Mouse (Mus musculus) lung, embryonic 16.5 days (tissue): ENCODE data around the gene Ift140. TPM values are rescaled to one million over a fixed set of nuclear protein-coding genes. Genes with fewer than 3 reads are reported as not detected.

ENCODE experiments used
- ATAC-seq: fragments of 200-750 bp; cut with Nextera tagmentation; 2 replicates; pipeline ENCODE4 v1.8.0; 2017; ENCODE audit warnings: low read depth, mild to moderate bottlenecking, moderate library complexity
- H3K27ac ChIP-seq: fragments of 300-500 bp; sonication (generic); 2 replicates; pipeline ENCODE4 v1.5.1; 2014; ENCODE audit warnings: mild to moderate bottlenecking, control low read depth, low read length
- H3K27me3 ChIP-seq: fragments of 300-500 bp; sonication (generic); 2 replicates; pipeline ENCODE4 v1.6.1; 2014; ENCODE audit warnings: low read depth, low read length, mixed read lengths; ENCODE audit not compliant: control insufficient read depth, insufficient read depth
- H3K36me3 ChIP-seq: fragments of 300-500 bp; sonication (generic); 2 replicates; pipeline ENCODE4 v1.6.1; 2014; ENCODE audit warnings: low read length; ENCODE audit not compliant: control insufficient read depth, insufficient read depth
- H3K4me1 ChIP-seq: fragments of 300-500 bp; sonication (generic); replicated peaks from 2 replicates; pipeline ENCODE4 v1.6.1; 2014; ENCODE audit warnings: low read length, mixed read lengths; ENCODE audit not compliant: control insufficient read depth, insufficient read depth
- H3K4me2 ChIP-seq: fragments of 300-500 bp; sonication (generic); 2 replicates; pipeline ENCODE4 v1.6.1; 2014; ENCODE audit warnings: low read depth, low read length, control low read depth
- H3K4me3 ChIP-seq: fragments of 300-500 bp; sonication (generic); 2 replicates; pipeline ENCODE4 v1.5.1; 2014; ENCODE audit warnings: mild to moderate bottlenecking, low read length, control low read depth
- H3K9ac ChIP-seq: fragments of 300-500 bp; sonication (generic); 2 replicates; pipeline ENCODE4 v1.6.1; 2014; ENCODE audit warnings: low read length, control low read depth
- H3K9me3 ChIP-seq: fragments of 300-500 bp; sonication (generic); 2 replicates; pipeline ENCODE4 v1.6.1; 2016; ENCODE audit warnings: low read length; ENCODE audit not compliant: control insufficient read depth
- WGBS: fragments of 180-500 bp; shearing (Covaris S2); extraction: QIAGEN DNeasy Blood & Tissue Kit; methylation state at CpG from one replicate; pipeline ENCODE4 v1.1.7; 2014; 5-methylcytosine and 5-hydroxymethylcytosine counted together
- polyA plus RNA-seq: library from polyadenylated mRNA; unstranded; fragments of >200 nt; fragmentation: Nextera tagmentation; extraction: Ambion mirVana; gene quantifications from 2 replicates; pipeline ENCODE4 v1.2.1, GENCODE M21; 2015

The Ift140 gene
- 16.8 and 17.1 TPM in 2 replicates for polyA plus RNA-seq

GRCm38 (mm10) chr17:25015655-25016291 is at the start of gene Ift140, which contains the start of gene Cramp1l:
Gene Ift140 (plus strand): TSS chr17:25016085.
Gene Cramp1l (minus strand): TSS chr17:25015788.
- H3K36me3 ChIP-seq = peaks cover 12% of the 10 kb centered on the region
- no peaks in the 10 kb centered on the region for H3K27me3 ChIP-seq
- peak within 1 kb of the TSS; percentile 95 for H3K9ac ChIP-seq
- ATAC-seq = peak; percentile 98
- H3K4me3 ChIP-seq = peak within 1 kb of the TSS; percentile 99
- H3K27ac ChIP-seq = peak within 1 kb of the TSS; percentile 88
- WGBS = under 1% methylated on average over 51 of the region's 62 CpGs
- peaks cover 16% of the 10 kb centered on the region for H3K4me1 ChIP-seq
- H3K4me2 ChIP-seq = peak within 1 kb of the TSS; percentile 90
- H3K9me3 ChIP-seq = no peaks in the 10 kb centered on the region

- no peak for ATAC-seq
- Histone ChIP-seq H3K36me3 (peaks cover 60% of the 10 kb centered on the region), H3K9ac (no peak overlapping the region), H3K27ac (no peak overlapping the region), H3K4me3 (no peak overlapping the region), H3K27me3 (no peaks in the 10 kb centered on the region), H3K4me2 (no peak overlapping the region), H3K9me3 (no peaks in the 10 kb centered on the region), H3K4me1 (no peaks in the 10 kb centered on the region)
- WGBS = 95% methylated on average over 6 of the region's 6 CpGs
Observed at GRCm38 (mm10) chr17:24987221-24987620, 28.7 kb upstream of the Ift140 start.

GRCm38 (mm10) chr17:24994721-24995120 is 21.2 kb upstream of the Ift140 start:
- Histone ChIP-seq H3K9ac (no peak overlapping the region), H3K27me3 (no peaks in the 10 kb centered on the region), H3K36me3 (peaks cover 50% of the 10 kb centered on the region), H3K4me1 (no peaks in the 10 kb centered on the region), H3K4me3 (no peak overlapping the region), H3K27ac (no peak overlapping the region), H3K4me2 (no peak overlapping the region), H3K9me3 (no peaks in the 10 kb centered on the region)
- no peak for ATAC-seq
- 88% methylated on average over 6 of the region's 6 CpGs for WGBS

GRCm38 (mm10) chr17:25005102-25005501 is 10.8 kb upstream of the Ift140 start:
- H3K4me2 ChIP-seq = no peak overlapping the region
- WGBS = 93% methylated on average over 3 of the region's 3 CpGs

GRCm38 (mm10) chr17:25007480-25007879 is 8.4 kb upstream of the Ift140 start:
- Histone ChIP-seq H3K4me2 (no peak overlapping the region), H3K9ac (no peak overlapping the region), H3K36me3 (peaks cover 37% of the 10 kb centered on the region), H3K27me3 (no peaks in the 10 kb centered on the region), H3K9me3 (no peaks in the 10 kb centered on the region), H3K4me3 (no peak overlapping the region), H3K27ac (no peak overlapping the region), H3K4me1 (no peaks in the 10 kb centered on the region; the same call in 1 of the 2 replicates)
- no peak for ATAC-seq

More at GRCm38 (mm10) chr17:25005102-25005501, 10.8 kb upstream of the Ift140 start:
- Histone ChIP-seq H3K4me3 (no peak overlapping the region), H3K9ac (no peak overlapping the region), H3K9me3 (no peaks in the 10 kb centered on the region), H3K27me3 (no peaks in the 10 kb centered on the region), H3K27ac (no peak overlapping the region), H3K4me1 (no peaks in the 10 kb centered on the region), H3K36me3 (peaks cover 24% of the 10 kb centered on the region)
- no peak for ATAC-seq

GRCm38 (mm10) chr17:25013606-25014501 is 2.0 kb upstream of the Ift140 start:
- Histone ChIP-seq H3K27ac (peak overlapping the region; percentile 86), H3K9me3 (no peaks in the 10 kb centered on the region), H3K4me3 (peak overlapping the region; percentile 99), H3K36me3 (peaks cover 15% of the 10 kb centered on the region), H3K27me3 (no peaks in the 10 kb centered on the region), H3K4me1 (peaks cover 16% of the 10 kb centered on the region), H3K9ac (peak overlapping the region; percentile 95), H3K4me2 (peak overlapping the region; percentile 86)
- no peak for ATAC-seq
- under 1% methylated on average over 74 of the region's 81 CpGs for WGBS

- Histone ChIP-seq H3K4me3 (peak overlapping the region; percentile 99), H3K27me3 (no peaks in the 10 kb centered on the region), H3K9ac (peak overlapping the region; percentile 95), H3K27ac (peak overlapping the region; percentile 86), H3K36me3 (peaks cover 15% of the 10 kb centered on the region), H3K9me3 (no peaks in the 10 kb centered on the region), H3K4me1 (peaks cover 16% of the 10 kb centered on the region), H3K4me2 (peak overlapping the region; percentile 86)
- ATAC-seq = 0 out of 2 replicates have a peak, but pooled peaks have one; percentile 7
- under 1% methylated on average over 39 of the region's 39 CpGs for WGBS
Observed at GRCm38 (mm10) chr17:25014841-25015570, 879 bp upstream of the Ift140 start.

- peak overlapping the region; percentile 90 for H3K4me2 ChIP-seq
- peak overlapping the region; percentile 82 for H3K9ac ChIP-seq
- no peaks in the 10 kb centered on the region for H3K27me3 ChIP-seq
- H3K9me3 ChIP-seq = no peaks in the 10 kb centered on the region
- peak; percentile 88 for ATAC-seq
- peaks cover 16% of the 10 kb centered on the region for H3K4me1 ChIP-seq
- WGBS = under 1% methylated on average over 55 of the region's 55 CpGs
- peak overlapping the region; percentile 82 for H3K4me3 ChIP-seq
- peak overlapping the region; percentile 88 for H3K27ac ChIP-seq
- H3K36me3 ChIP-seq = peaks cover 9% of the 10 kb centered on the region
Observed at GRCm38 (mm10) chr17:25016292-25017132, 627 bp downstream of the Ift140 start.
